Mouse (Mus musculus) MEL-GATA-1-ER (cell line): ENCODE data around the gene Uba52.

Source experiments
- DNase-seq: peaks from one replicate; pipeline ENCODE4 v3.0.0-alpha.2; 2012; ENCODE audit warnings: low read depth; ENCODE audit errors: extremely low read depth

The Uba52 gene

DNA sequence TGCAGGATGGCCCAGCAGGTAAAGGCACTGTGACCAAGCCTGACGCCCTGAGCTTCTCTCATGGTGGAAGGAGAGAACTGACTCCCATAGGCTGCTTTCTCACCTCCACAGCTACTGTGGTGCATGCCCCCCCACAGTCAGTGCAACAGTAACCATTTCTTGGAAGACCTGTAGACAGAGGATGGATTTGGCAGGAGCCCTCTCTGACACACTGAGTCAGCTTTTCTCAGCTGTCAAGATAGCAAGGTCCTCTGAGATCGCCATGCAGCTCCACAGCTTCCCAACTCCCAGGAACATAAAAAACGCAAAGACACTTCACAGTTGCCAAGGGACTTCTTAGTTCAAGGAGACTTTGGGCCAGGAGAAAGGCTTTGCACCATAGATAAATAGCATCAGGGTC, 52.1 kb downstream of the Uba52 start:
- no peak for DNase-seq
